Mouse (Mus musculus) limb, embryonic 15.5 days (tissue): Measurements from ENCODE around the gene Cdc25b. TPM values are rescaled to one million over a fixed set of nuclear protein-coding genes. Genes with fewer than 3 reads are reported as not detected.

Experiments
- ATAC-seq: fragments of 200-750 bp; cut with Nextera tagmentation; 2 replicates; pipeline ENCODE4 v1.8.0; 2017; ENCODE audit warnings: low read depth, moderate TSS enrichment; ENCODE audit not compliant: insufficient number of reproducible peaks, low FRiP score, low TSS enrichment
- H3K27ac ChIP-seq: fragments of 300-500 bp; sonication (generic); 2 replicates; pipeline ENCODE4 v1.5.1; 2015; ENCODE audit warnings: moderate library complexity, mild to moderate bottlenecking, inconsistent platforms
- H3K27me3 ChIP-seq: fragments of 300-500 bp; sonication (generic); 2 replicates; pipeline ENCODE4 v1.6.1; 2015; ENCODE audit warnings: inconsistent platforms
- H3K36me3 ChIP-seq: fragments of 300-500 bp; sonication (generic); 2 replicates; pipeline ENCODE4 v1.6.1; 2015; ENCODE audit warnings: inconsistent platforms
- H3K4me1 ChIP-seq: fragments of 300-500 bp; sonication (generic); 2 replicates; pipeline ENCODE4 v1.6.1; 2015; ENCODE audit warnings: inconsistent platforms
- H3K4me2 ChIP-seq: fragments of 300-500 bp; sonication (generic); 2 replicates; pipeline ENCODE4 v1.6.1; 2015; ENCODE audit warnings: mild to moderate bottlenecking, inconsistent platforms
- H3K4me3 ChIP-seq: fragments of 300-500 bp; sonication (generic); 2 replicates; pipeline ENCODE4 v1.5.1; 2015; ENCODE audit warnings: mild to moderate bottlenecking, inconsistent platforms
- H3K9ac ChIP-seq: fragments of 300-500 bp; sonication (generic); 2 replicates; pipeline ENCODE4 v1.6.1; 2015; ENCODE audit warnings: inconsistent platforms
- H3K9me3 ChIP-seq: fragments of 300-500 bp; sonication (generic); 2 replicates; pipeline ENCODE4 v1.6.1; 2016; ENCODE audit warnings: inconsistent platforms
- WGBS: fragments of 180-500 bp; shearing (Covaris S2); methylation state at CpG from one replicate; pipeline ENCODE4 v1.1.7; 2015; 5-methylcytosine and 5-hydroxymethylcytosine counted together
- polyA plus RNA-seq: library from polyadenylated mRNA; unstranded; fragments of >200 nt; fragmentation: Nextera tagmentation; extraction: Ambion mirVana; gene quantifications from 2 replicates; pipeline ENCODE4 v1.2.1, GENCODE M21; 2015

Cdc25b gene
- polyA plus RNA-seq, 1 experiment from 2014 or later: 51.3 TPM

DNA sequence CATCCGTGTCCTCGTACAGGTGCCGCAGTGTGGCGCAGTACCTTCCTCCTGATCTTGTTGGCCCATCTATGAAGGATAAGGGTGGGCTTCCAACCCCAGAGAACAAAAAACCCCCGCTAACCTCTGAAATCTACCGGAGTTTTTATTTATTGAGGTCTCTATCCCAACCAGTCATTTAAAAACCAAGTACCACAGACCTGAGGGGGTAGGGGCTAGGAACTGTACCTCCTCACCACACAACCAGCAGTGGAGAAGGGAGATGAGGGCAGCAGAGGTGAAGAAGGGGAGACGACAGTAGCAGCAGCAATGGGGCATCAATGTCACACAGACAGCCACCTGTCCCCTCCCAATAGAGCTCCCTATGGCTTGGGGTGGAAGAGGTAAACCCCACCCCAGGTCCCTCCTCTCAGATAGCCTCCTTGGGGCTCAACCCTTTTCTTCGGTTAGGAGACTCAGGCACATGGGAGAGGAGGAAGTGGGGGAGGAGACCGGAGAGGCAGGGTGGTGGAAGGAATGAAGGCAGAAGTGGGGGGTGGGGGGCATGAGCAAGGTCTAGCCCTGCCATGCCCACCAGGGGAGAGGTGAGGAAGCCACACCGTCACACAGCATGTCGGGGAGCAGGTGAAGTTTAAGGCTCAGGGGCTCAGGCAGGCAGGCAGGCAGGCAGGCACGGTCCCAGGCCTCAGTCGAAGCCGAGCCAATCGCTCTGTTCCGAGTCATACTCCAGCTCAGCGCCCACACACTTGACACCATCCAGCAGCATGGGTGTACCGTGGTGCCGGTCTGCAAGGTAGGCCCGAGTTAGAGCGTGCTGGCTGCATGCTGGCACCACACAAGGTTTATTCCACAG, 40.3 kb upstream of the Cdc25b start:
- Histone ChIP-seq H3K27ac (no peak overlapping the region), H3K36me3 (peaks cover 94% of the 10 kb centered on the region), H3K4me1 (peaks cover 10% of the 10 kb centered on the region), H3K9ac (no peak overlapping the region), H3K4me2 (no peak overlapping the region), H3K9me3 (no peaks in the 10 kb centered on the region), H3K4me3 (no peak overlapping the region), H3K27me3 (no peaks in the 10 kb centered on the region)
- WGBS: 82% methylated on average over 21 of the region's 21 CpGs
- ATAC-seq: no peak

DNA sequence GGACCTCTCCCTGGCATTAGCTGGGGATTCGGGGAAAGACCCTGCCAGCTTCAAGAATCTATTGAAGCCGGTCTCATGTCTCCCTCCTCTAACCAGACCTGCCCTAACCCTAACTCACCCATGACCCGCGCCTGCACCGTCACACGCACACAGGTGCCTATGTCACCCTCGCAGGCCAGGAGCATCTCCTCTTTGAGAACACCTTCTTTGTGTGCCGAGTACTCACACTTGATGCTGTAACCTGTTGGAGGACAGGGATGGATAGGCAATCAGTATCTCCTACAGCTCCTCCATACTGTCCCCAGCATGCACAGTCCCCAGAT, 39.7 kb upstream of the Cdc25b start:
- no peak overlapping the region for H3K4me3 ChIP-seq
- H3K27ac ChIP-seq: no peak overlapping the region
- ATAC-seq: no peak
- 92% methylated on average over 8 of the region's 8 CpGs for WGBS
- H3K36me3 ChIP-seq: peaks cover 94% of the 10 kb centered on the region
- H3K9ac ChIP-seq: no peak overlapping the region
- H3K9me3 ChIP-seq: no peaks in the 10 kb centered on the region
- no peak overlapping the region for H3K4me2 ChIP-seq
- H3K27me3 ChIP-seq: no peaks in the 10 kb centered on the region
- H3K4me1 ChIP-seq: peaks cover 10% of the 10 kb centered on the region

DNA sequence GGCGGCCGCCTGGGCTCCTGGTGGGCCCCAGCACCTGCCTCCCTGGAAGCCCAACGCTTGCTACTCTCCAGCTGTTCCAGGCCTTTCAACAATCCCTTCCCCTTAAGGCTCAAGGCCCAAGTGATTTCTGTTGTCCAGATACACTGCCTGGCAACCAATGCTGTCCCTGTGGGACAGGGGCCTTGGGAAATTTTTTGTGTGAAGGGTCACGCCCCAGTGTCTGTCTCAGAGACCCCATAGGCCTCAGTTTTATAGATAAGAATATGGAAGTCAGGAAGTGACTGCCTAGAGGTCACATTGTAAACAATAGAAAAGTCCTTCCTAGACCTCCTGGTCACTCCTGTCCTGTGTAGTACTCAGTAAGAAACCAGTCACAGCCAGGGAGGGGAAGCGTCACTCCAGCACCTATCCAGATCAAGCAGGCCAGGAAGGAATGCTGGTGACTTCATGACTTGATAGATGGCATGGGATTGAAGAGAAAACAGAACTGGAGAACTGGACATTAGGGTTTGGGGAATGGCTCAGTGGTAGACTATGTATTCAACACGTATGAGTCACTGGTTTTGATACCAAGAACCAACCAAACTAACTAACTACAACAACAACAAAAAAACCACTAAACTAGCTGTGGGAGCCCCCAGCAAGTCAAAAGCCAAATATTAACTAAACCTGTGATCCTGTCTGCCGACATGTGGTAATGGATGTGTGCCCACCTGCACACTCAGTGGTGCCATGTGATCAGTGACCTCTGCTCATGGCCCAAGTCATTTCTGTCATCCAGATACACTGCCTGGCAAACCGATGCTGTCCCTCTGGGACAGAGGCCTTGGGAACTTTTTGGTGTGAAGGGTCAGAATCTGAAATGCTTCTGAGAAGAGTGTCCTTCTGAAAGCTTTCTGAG, 38.1 kb upstream of the Cdc25b start:
- Histone ChIP-seq H3K27ac (no peak overlapping the region), H3K36me3 (peaks cover 94% of the 10 kb centered on the region)
- 82% methylated on average over 8 of the region's 8 CpGs for WGBS

DNA sequence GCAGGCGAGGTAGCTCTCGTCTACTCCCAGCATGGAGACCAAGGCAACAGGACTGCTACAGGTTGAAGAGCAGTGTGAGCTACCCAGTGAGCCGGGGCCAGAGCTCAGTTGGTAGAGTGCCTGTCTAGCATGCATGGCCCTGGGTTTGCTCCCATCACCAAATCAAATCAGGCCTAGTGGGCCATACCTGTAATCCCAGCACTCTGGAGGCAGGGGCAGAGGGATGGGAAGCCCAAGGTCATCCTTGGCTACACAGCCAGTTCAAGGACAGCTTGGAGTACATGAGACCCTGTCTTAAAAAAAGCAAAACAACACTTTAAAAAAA, 37.5 kb upstream of the Cdc25b start:
- WGBS: 87% methylated on average over 3 of the region's 3 CpGs
- Histone ChIP-seq H3K4me2 (no peak overlapping the region), H3K36me3 (peaks cover 90% of the 10 kb centered on the region), H3K4me1 (peaks cover 2% of the 10 kb centered on the region; the same call in 1 of the 2 replicates), H3K4me3 (no peak overlapping the region), H3K9me3 (no peaks in the 10 kb centered on the region), H3K9ac (no peak overlapping the region), H3K27me3 (no peaks in the 10 kb centered on the region), H3K27ac (no peak overlapping the region)
- no peak for ATAC-seq

More for the DNA sequence above, 38.1 kb upstream of the Cdc25b start:
- Histone ChIP-seq H3K4me3 (no peak overlapping the region), H3K9me3 (no peaks in the 10 kb centered on the region), H3K9ac (no peak overlapping the region), H3K27me3 (no peaks in the 10 kb centered on the region), H3K4me2 (no peak overlapping the region), H3K4me1 (peaks cover 2% of the 10 kb centered on the region; the same call in 1 of the 2 replicates)
- ATAC-seq: no peak

DNA sequence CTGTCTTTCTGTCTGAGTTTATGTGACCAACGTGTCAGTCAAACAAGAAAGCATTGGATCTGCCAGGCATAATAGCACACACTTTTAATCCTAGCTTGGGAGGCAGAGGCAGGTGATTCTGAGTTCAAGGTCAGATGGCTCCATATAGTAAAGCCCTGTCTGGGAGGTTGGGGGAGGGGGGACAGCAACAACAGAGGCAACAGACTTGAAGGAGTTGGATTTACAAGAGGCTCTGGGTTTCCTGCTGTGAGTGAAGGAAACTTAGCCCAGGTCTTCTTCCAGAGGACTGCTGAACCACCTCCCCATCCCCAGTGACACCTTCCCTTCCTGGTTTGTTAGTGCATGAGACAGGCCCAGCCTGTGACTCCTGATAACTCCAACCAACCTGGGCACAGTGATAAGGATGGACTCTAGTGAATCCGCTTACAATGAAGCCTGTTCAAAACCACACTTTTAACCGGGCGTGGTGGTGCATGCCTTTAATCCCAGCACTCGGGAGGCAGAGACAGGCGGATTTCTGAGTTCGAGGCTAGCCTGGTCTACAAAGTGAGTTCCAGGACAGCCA, 34.5 kb upstream of the Cdc25b start:
- no peak overlapping the region for H3K27ac ChIP-seq
- no peak for ATAC-seq
- H3K4me3 ChIP-seq: no peak overlapping the region
- H3K9ac ChIP-seq: no peak overlapping the region
- H3K36me3 ChIP-seq: peaks cover 60% of the 10 kb centered on the region
- peaks cover under 1% of the 10 kb centered on the region; the same call in 1 of the 2 replicates for H3K4me1 ChIP-seq
- 92% methylated on average over 7 of the region's 7 CpGs for WGBS
- no peaks in the 10 kb centered on the region for H3K27me3 ChIP-seq
- H3K4me2 ChIP-seq: no peak overlapping the region
- no peaks in the 10 kb centered on the region for H3K9me3 ChIP-seq

DNA sequence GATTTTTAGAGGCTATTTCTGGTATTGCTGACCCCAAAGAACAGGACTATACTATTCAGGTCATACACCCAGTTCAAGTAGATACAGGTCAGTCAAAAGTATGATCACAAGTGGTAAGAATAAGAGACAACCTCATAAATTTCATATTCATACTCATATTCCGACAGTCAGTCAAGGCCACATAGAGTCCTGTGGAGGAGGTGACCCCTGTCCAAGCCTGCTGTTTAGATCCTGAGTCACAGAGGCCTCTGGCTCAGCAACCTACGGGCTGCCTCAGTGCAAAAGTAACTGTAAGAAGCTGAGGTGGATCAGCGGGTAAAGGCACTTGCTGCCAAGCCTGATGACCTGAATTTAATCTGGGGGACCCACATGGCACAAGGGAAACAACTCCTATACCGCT, 32.7 kb upstream of the Cdc25b start:
- Histone ChIP-seq H3K9me3 (no peaks in the 10 kb centered on the region), H3K9ac (no peak overlapping the region), H3K36me3 (peaks cover 42% of the 10 kb centered on the region), H3K4me3 (no peak overlapping the region), H3K27me3 (no peaks in the 10 kb centered on the region), H3K4me2 (no peak overlapping the region), H3K4me1 (peaks cover 12% of the 10 kb centered on the region), H3K27ac (no peak overlapping the region)
- 91% methylated on average over 4 of the region's 4 CpGs for whole genome bisulfite sequencing
- no peak for ATAC-seq

DNA sequence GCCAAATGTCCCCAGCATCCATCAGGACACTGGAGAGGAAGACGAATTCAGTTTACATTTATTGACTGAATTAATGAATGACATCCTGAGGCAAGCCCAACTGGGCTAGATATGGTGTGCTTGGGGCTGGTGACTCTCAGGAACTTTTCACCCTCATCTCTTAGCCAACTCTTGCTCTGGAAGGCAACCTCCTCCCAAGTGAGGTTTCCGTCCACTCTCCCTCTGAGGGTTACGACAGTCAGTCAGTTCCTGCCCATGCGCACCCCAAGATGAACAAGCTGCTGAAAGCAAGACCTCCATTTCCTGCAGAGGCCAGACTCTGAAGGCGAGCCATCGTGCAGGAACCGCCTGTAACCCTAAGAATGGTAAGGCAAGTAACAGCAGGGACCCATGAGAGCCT, 29.8 kb upstream of the Cdc25b start:
- Histone ChIP-seq H3K4me2 (no peak overlapping the region), H3K27ac (no peak overlapping the region), H3K36me3 (peaks cover 14% of the 10 kb centered on the region), H3K4me3 (no peak overlapping the region), H3K9ac (no peak overlapping the region), H3K4me1 (peaks cover 16% of the 10 kb centered on the region), H3K9me3 (no peaks in the 10 kb centered on the region), H3K27me3 (no peaks in the 10 kb centered on the region)
- WGBS: 91% methylated on average over 7 of the region's 7 CpGs
- ATAC-seq: no peak

DNA sequence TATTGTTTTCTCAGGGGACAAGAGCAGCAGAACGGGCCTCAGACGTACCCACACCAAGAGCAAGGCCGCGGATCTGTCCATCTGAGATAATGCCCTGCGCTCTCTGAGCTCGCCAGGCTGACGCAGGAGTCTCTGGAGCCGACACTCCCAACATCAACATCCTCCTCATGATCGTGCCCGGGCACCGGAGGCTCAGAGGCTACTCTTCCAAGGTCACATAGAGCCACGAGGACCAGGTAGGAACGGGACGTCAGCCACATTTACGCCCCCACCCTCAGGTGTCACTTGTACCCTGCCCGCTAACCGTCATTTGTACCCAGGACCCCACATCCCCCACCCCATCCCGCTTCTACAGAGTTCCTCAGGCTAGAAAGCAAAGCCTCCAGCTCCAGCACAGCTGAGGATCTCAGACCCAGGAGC, 27.2 kb upstream of the Cdc25b start:
- Histone ChIP-seq H3K9me3 (no peaks in the 10 kb centered on the region), H3K4me1 (peaks cover 18% of the 10 kb centered on the region), H3K27me3 (no peaks in the 10 kb centered on the region), H3K36me3 (no peaks in the 10 kb centered on the region), H3K4me2 (peak overlapping the region; percentile 86), H3K9ac (peak overlapping the region; percentile 57), H3K4me3 (peak overlapping the region; percentile 71), H3K27ac (peak overlapping the region; percentile 74; the same call in 1 of the 2 replicates)
- under 1% methylated on average over 18 of the region's 18 CpGs for WGBS
- peak; percentile 20 for ATAC-seq

DNA sequence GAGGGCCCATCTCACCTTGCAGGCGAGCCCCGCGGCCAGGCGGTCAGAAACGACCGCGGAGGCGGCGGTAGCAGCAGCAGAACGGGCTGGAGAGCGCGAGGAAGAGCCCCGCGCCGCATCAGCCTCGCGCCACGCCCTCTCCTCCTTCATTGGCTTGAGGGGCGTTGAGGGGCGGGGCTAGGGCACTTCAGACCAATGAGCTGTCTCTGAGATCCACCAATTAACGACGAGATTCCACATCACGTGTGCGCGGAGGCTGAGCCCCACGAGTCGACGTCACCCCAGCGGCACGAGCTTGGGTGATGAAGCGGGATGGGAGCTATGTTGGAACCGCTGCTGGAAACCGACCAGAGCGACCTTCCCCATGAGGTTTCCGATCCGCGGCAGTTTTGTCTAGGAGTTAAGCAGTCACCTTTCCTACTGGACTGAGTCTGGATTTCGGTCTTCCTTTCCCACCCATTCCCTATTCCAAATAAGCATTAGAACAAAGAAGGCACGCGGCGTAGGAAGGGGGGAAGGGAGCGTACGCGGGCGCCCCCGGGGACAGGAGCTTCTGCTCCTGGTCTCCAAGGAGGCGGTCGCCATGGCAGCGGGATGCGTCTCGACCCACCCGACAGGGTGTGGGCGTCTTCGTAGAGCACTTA, 26.7 kb upstream of the Cdc25b start, which contains the start of gene 1700037H04Rik:
1700037H04Rik (minus strand) TSS at position 144 of the 644 bp plus-strand sequence.
- Histone ChIP-seq H3K36me3 (no peaks in the 10 kb centered on the region), H3K27ac (peak within 1 kb of the TSS; percentile 89), H3K4me1 (peaks cover 18% of the 10 kb centered on the region), H3K9ac (peak within 1 kb of the TSS; percentile 68), H3K27me3 (no peaks in the 10 kb centered on the region), H3K9me3 (no peaks in the 10 kb centered on the region), H3K4me3 (peak within 1 kb of the TSS; percentile 71), H3K4me2 (peak within 1 kb of the TSS; percentile 86)
- under 1% methylated on average over 54 of the region's 54 CpGs for WGBS
- ATAC-seq: peak; percentile 98

DNA sequence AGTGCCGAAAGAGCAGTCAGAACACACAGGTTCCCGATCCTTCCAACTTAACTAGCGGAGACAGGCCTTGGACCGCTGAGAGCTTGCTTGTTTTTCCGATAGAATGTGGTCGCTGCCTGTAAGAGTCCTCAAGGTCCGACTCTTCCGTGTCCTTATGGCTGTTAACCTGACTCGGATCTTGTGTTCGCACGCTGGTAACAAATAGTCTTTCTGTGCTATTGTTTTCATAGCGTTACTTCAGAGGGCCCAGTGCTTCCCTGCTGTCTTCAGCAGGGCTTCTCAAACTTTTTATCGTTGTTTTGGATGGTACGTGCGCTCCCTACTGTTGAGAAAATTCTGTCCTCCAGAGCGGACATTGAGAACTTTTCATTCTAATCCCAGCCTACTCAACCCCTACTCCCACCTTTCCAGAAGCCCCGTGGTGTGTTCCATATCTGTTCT, 26.1 kb upstream of the Cdc25b start:
- H3K27me3 ChIP-seq: no peaks in the 10 kb centered on the region
- H3K4me1 ChIP-seq: peaks cover 18% of the 10 kb centered on the region
- 1% methylated on average over 17 of the region's 17 CpGs for WGBS
- H3K4me3 ChIP-seq: peak overlapping the region; percentile 71
- H3K27ac ChIP-seq: peak overlapping the region; percentile 89
- H3K9ac ChIP-seq: peak overlapping the region; percentile 68
- peak overlapping the region; percentile 86 for H3K4me2 ChIP-seq
- no peak for ATAC-seq
- no peaks in the 10 kb centered on the region for H3K36me3 ChIP-seq
- H3K9me3 ChIP-seq: no peaks in the 10 kb centered on the region

DNA sequence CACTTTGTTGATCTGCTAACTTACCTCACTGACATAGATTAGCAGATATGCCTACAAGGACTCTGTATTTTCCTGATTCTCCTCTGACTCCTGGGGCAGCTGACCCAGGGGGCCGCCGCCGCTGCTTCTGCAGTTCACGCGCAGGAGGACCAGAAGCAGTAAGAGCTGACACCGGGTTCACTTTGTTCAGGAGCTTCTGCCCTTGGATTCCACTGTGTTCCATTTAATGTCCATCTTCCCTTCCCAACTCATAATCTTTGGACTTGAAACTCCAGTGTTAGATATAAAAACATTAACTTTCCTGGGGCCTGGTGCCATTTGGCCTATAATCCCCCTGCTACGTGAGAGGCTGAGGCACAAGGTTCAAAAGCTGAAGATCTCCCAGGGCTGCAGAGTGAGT, 22.8 kb upstream of the Cdc25b start:
- H3K9me3 ChIP-seq: no peaks in the 10 kb centered on the region
- 59% methylated on average over 7 of the region's 7 CpGs for WGBS
- H3K9ac ChIP-seq: no peak overlapping the region
- no peaks in the 10 kb centered on the region for H3K36me3 ChIP-seq
- no peak overlapping the region for H3K27ac ChIP-seq
- peaks cover 6% of the 10 kb centered on the region for H3K4me1 ChIP-seq
- ATAC-seq: no peak
- H3K27me3 ChIP-seq: no peaks in the 10 kb centered on the region
- no peak overlapping the region for H3K4me3 ChIP-seq
- H3K4me2 ChIP-seq: no peak overlapping the region
